Comparison of ENCODE assay signal across 21 mouse cellular contexts in genomic region chr12:110949410-110949809, GRCm38 (mm10). TPM values are rescaled to one million over a fixed set of nuclear protein-coding genes. Genes with fewer than 3 reads are reported as not detected.
A peak's percentile ranks its signal among the peaks of the same experiment; 100 is the strongest.
DNase-seq lines count a peak whose midpoint lies in the region; ATAC-seq and TF ChIP-seq lines count a peak whose summit lies in the region.
"Had no signal": no experiment of that assay in that cellular context is flagged by ENCODE, and none has a peak within 500 bp of the region (broad histone marks: within the 10 kb centered on the region; RNA-seq: fewer than 3 reads in every experiment).

No protein-coding gene starts in this region.

- 59% methylated on average over 1 of the region's 1 CpGs for WGBS in cerebellum, adult 2 months
- WGBS in heart, postnatal 0 days: 82% methylated on average over 1 of the region's 1 CpGs

- no peak overlapping the region for H3K9ac ChIP-seq in heart, postnatal 0 days (replicated peaks; ENCODE audit: low read depth, low read length)
- H3K9ac ChIP-seq: embryonic facial prominence, embryonic 12.5 days; forebrain, embryonic 13.5 days; hindbrain, embryonic 12.5 days had no signal

- peak overlapping the region; percentile 59 for H3K27ac ChIP-seq in cerebellum, adult 2 months (ENCODE audit: insufficient read depth, low read length)
- peak overlapping the region; percentile 14 for H3K27ac ChIP-seq in heart, postnatal 0 days (ENCODE audit: low read depth)
- H3K27ac ChIP-seq: embryonic facial prominence, embryonic 12.5 days; forebrain, embryonic 13.5 days; hindbrain, embryonic 12.5 days; macrophage; midbrain, embryonic 10.5 days; stomach, postnatal 0 days had no signal

- intact Hi-C loops in gastrocnemius, postnatal 14 days (cut with DNase I; ENCODE audit: low total_unique reads): no loop called here

- TF ChIP-seq POLR2A in cerebellum, adult 2 months (IDR thresholded peaks at IDR 0.05; ENCODE audit: borderline replicate concordance, insufficient read depth, low read length): no peak

- H3K36me3 ChIP-seq in heart, postnatal 0 days (replicated peaks; ENCODE audit: control insufficient read depth, insufficient read depth, low read length): peaks cover 22% of the 10 kb centered on the region; the same call in 1 of the 2 replicates

- no peak for TF ChIP-seq CTCF in cerebellum, adult 2 months (IDR thresholded peaks at IDR 0.05; ENCODE audit: borderline replicate concordance, insufficient read depth, low read depth, low read length)
- TF ChIP-seq CTCF in heart, postnatal 0 days (IDR thresholded peaks at IDR 0.05; ENCODE audit: low read depth): no peak

- no peak overlapping the region for H3K4me2 ChIP-seq in heart, postnatal 0 days (ENCODE audit: low read depth, low read length)
- H3K4me2 ChIP-seq: embryonic facial prominence, embryonic 12.5 days; forebrain, embryonic 13.5 days; hindbrain, embryonic 12.5 days; liver, embryonic 13.5 days had no signal

- no peaks in the 10 kb centered on the region for H3K9me3 ChIP-seq in heart, postnatal 0 days (replicated peaks; ENCODE audit: control insufficient read depth, low read length)
- H3K9me3 ChIP-seq: embryonic facial prominence, embryonic 12.5 days; forebrain, embryonic 13.5 days; hindbrain, embryonic 12.5 days; liver, embryonic 13.5 days; midbrain, embryonic 10.5 days had no signal

- no peak overlapping the region for H3K4me3 ChIP-seq in cerebellum, adult 2 months (replicated peaks; ENCODE audit: insufficient read depth, low read depth, low read length)
- no peak overlapping the region for H3K4me3 ChIP-seq in heart, postnatal 0 days (ENCODE audit: low read depth, low read length)
- H3K4me3 ChIP-seq: embryonic facial prominence, embryonic 12.5 days; erythroblast, embryonic 14.5 days; forebrain, embryonic 13.5 days; hindbrain, embryonic 12.5 days; liver, embryonic 13.5 days; midbrain, embryonic 10.5 days had no signal

- DNase-seq in gastrocnemius, postnatal 25 days: peak; percentile 57
- no peak for DNase-seq in gastrocnemius, postnatal 14 days
- DNase-seq in brain, adult 2 months (ENCODE audit: low read depth, low spot score): peak; percentile 82
- peak; percentile 56 to 83 for DNase-seq in cerebellum, adult 2 months
- DNase-seq in heart, postnatal 0 days (ENCODE audit: low spot score): peak; percentile 24
- no peak for DNase-seq in frontal cortex, postnatal 14 days (ENCODE audit: low spot score in 2 of 2)
- no peak for DNase-seq in thymus, postnatal 0 days (ENCODE audit: low spot score)
- no peak for DNase-seq in left cerebral cortex, adult 11 months (ENCODE audit: low spot score)
- DNase-seq: adrenal gland, postnatal 36 days; kidney, adult 9 months; liver, embryonic 13.5 days; retina, postnatal 1 day; thymus, postnatal 14 days had no signal

- no peak for TF ChIP-seq EP300 in heart, postnatal 0 days (IDR thresholded peaks at IDR 0.05; ENCODE audit: low read depth)

- ATAC-seq in heart, postnatal 0 days (ENCODE audit: insufficient read depth, low read depth): peak; percentile 60
- ATAC-seq: forebrain, embryonic 13.5 days; inflammation-experienced regulatory T-cells, adult 6 months had no signal

- no peaks in the 10 kb centered on the region for H3K27me3 ChIP-seq in cerebellum, adult 2 months (ENCODE audit: control insufficient read depth, insufficient read depth, low read length)
- H3K27me3 ChIP-seq in heart, postnatal 0 days (ENCODE audit: control insufficient read depth, insufficient read depth, low read length): no peaks in the 10 kb centered on the region
- H3K27me3 ChIP-seq: embryonic facial prominence, embryonic 12.5 days; forebrain, embryonic 13.5 days; hindbrain, embryonic 12.5 days; liver, embryonic 13.5 days had no signal

- peaks cover 31% of the 10 kb centered on the region for H3K4me1 ChIP-seq in cerebellum, adult 2 months (ENCODE audit: control insufficient read depth, insufficient read depth, low read length)
- H3K4me1 ChIP-seq in heart, postnatal 0 days (ENCODE audit: control insufficient read depth, insufficient read depth): peaks cover 12% of the 10 kb centered on the region; the same call in 1 of the 2 replicates
- H3K4me1 ChIP-seq: embryonic facial prominence, embryonic 12.5 days; forebrain, embryonic 13.5 days; hindbrain, embryonic 12.5 days; midbrain, embryonic 10.5 days had no signal

RNA-seq across cellular contexts. Expression of gene Ankrd9, which starts 29.4 kb away (rescaled TPM):
- total RNA-seq in gastrocnemius, postnatal 25 days (2021): 100 to 1,000 TPM; 130 to 154 TPM
- 100 to 1,000 TPM in 1 of 2 experiments, 10 to 100 TPM in 1; 87.2 to 221 TPM for total RNA-seq in gastrocnemius, postnatal 14 days (2021)
- polyA plus RNA-seq in cerebellum, adult 2 months (2012; rRNA removed): 53.3 and 54.8 TPM in 2 replicates
- total RNA-seq in heart, postnatal 0 days (2014; rRNA removed; ENCODE audit: low replicate concordance): 26.3 and 34.6 TPM in 2 replicates
- 31.9 and 39.1 TPM in 2 replicates for polyA plus RNA-seq in heart, postnatal 0 days (2015; fragmentation: Nextera tagmentation; extraction: Ambion mirVana)
- polyA plus RNA-seq in thymus, postnatal 0 days (2015; fragmentation: Nextera tagmentation; extraction: Ambion mirVana): 9.6 and 11.0 TPM in 2 replicates

Comparison
In these comparisons a context has a peak if more than half of its experiments do, and no peak if none do; other contexts are left out.
1. DNase-seq: peak in gastrocnemius, postnatal 25 days (single experiment), brain, adult 2 months (single experiment), cerebellum, adult 2 months (2 of 2) and heart, postnatal 0 days (single experiment); none in gastrocnemius, postnatal 14 days (single experiment), frontal cortex, postnatal 14 days (0 of 2), thymus, postnatal 0 days (single experiment) and left cerebral cortex, adult 11 months (single experiment).